Mouse (Mus musculus): ENCODE data around the gene Oscp1. TPM values are rescaled to one million over a fixed set of nuclear protein-coding genes. Genes with fewer than 3 reads are reported as not detected.

The Oscp1 gene
- polyA plus RNA-seq (2015; fragmentation: Nextera tagmentation; extraction: Ambion mirVana), result 20.1 and 22.8 TPM in 2 replicates

GRCm38 (mm10) chr4:126058134-126058996, at the start of gene Oscp1:
Gene Oscp1, plus strand, starts transcription at chr4:126058565.
- peak within 1 kb of the TSS; percentile 60 for H3K4me3 ChIP-seq
- peaks cover 15% of the 10 kb centered on the region for H3K4me1 ChIP-seq
- no peaks in the 10 kb centered on the region for H3K27me3 ChIP-seq
- peak; percentile 96 for ATAC-seq (ENCODE audit: borderline replicate concordance, extremely low read depth, low FRiP score, low TSS enrichment)
- H3K36me3 ChIP-seq, result peaks cover 26% of the 10 kb centered on the region
- H3K9ac ChIP-seq, result peak within 1 kb of the TSS; percentile 65
- H3K27ac ChIP-seq, result peak within 1 kb of the TSS; percentile 44
- WGBS, result under 1% methylated on average over 57 of the region's 57 CpGs
- H3K4me2 ChIP-seq, result peak within 1 kb of the TSS; percentile 84
- H3K9me3 ChIP-seq, result no peaks in the 10 kb centered on the region

GRCm38 (mm10) chr4:126017676-126018332, 40.6 kb upstream of the Oscp1 start:
- Histone ChIP-seq H3K4me2 (no peak overlapping the region), H3K9me3 (no peaks in the 10 kb centered on the region)
- no peak for ATAC-seq (ENCODE audit: borderline replicate concordance, extremely low read depth, low FRiP score, low TSS enrichment)

GRCm38 (mm10) chr4:126018966-126019538, 39.3 kb upstream of the Oscp1 start:
- no peaks in the 10 kb centered on the region for H3K4me1 ChIP-seq
- no peak overlapping the region for H3K4me2 ChIP-seq
- no peak for ATAC-seq (ENCODE audit: borderline replicate concordance, extremely low read depth, low FRiP score, low TSS enrichment)
- no peak overlapping the region for H3K27ac ChIP-seq
- H3K36me3 ChIP-seq, result no peaks in the 10 kb centered on the region
- WGBS, result 70% methylated on average over 11 of the region's 11 CpGs
- H3K4me3 ChIP-seq, result no peak overlapping the region
- H3K27me3 ChIP-seq, result no peaks in the 10 kb centered on the region
- H3K9me3 ChIP-seq, result no peaks in the 10 kb centered on the region
- no peak overlapping the region for H3K9ac ChIP-seq

More at GRCm38 (mm10) chr4:126017676-126018332, 40.6 kb upstream of the Oscp1 start:
- Histone ChIP-seq H3K36me3 (no peaks in the 10 kb centered on the region), H3K9ac (no peak overlapping the region), H3K4me1 (no peaks in the 10 kb centered on the region), H3K4me3 (no peak overlapping the region), H3K27me3 (no peaks in the 10 kb centered on the region), H3K27ac (no peak overlapping the region)
- 71% methylated on average over 7 of the region's 7 CpGs for WGBS

DNA sequence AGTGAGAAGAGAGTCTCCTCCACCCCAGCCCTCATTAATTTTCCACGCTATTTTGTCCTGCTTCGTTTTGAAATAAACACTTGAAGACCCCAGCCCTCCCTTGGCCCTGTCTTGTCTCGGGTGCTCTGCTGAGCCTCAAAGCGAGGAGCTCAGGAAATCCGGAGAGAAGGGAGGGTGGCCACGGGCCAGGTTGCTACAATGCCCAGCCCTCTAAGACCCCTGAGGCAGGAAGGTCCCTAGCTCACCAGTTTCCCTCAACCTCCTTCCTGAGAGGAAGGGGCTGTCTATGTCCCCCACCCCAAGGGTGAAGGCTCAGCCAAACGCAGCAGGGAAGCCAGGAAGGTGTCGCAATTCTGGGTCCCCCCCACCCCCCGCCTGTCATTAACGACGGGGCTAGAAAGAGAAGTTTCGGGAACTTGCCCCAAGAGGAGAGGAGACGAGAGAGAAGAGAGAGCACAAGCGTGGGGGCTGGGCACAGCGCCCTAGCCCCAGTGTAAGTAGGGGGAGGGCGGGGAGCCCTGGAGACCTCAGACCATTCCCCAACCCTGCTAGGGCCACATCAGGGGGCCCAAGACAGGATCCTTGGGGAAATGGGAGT, 34.0 kb upstream of the Oscp1 start, which contains the start of gene Csf3r:
Gene Csf3r, plus strand, starts transcription at position 248 of the 598 bp plus-strand sequence.
- no peaks in the 10 kb centered on the region for H3K9me3 ChIP-seq
- H3K4me3 ChIP-seq, result no peak within 1 kb of the TSS
- ATAC-seq (ENCODE audit: borderline replicate concordance, extremely low read depth, low FRiP score, low TSS enrichment), result no peak
- H3K4me2 ChIP-seq, result peak within 1 kb of the TSS; percentile 24; the same call in 1 of the 2 replicates
- H3K27me3 ChIP-seq, result no peaks in the 10 kb centered on the region
- no peaks in the 10 kb centered on the region for H3K4me1 ChIP-seq
- no peak within 1 kb of the TSS for H3K27ac ChIP-seq
- 31% methylated on average over 16 of the region's 16 CpGs for WGBS
- no peaks in the 10 kb centered on the region for H3K36me3 ChIP-seq
- H3K9ac ChIP-seq, result no peak within 1 kb of the TSS

DNA sequence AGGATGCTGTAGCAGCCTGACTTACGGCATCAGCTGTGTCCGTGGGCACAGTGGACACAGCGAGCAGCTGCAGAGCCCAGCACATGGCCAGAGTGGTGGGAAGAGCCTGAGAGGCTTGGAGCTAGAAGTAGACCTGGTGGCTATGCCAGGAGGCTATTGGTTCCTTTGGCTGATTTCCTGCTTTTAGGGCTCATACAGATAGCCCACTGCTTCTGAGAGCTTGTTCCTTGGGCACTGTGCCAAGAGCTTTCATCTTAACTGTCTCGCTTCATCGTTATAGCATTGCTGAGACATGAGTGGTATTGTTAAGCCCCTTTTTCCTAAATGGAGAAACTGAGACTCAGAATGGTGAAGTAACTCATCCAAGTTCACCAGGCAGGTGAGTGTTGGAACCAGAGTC, 32.6 kb upstream of the Oscp1 start:
- H3K9me3 ChIP-seq, result no peaks in the 10 kb centered on the region
- no peak overlapping the region for H3K27ac ChIP-seq
- H3K36me3 ChIP-seq, result no peaks in the 10 kb centered on the region
- H3K27me3 ChIP-seq, result no peaks in the 10 kb centered on the region
- H3K4me1 ChIP-seq, result no peaks in the 10 kb centered on the region
- 66% methylated on average over 5 of the region's 5 CpGs for WGBS
- H3K4me2 ChIP-seq, result no peak overlapping the region
- ATAC-seq (ENCODE audit: borderline replicate concordance, extremely low read depth, low FRiP score, low TSS enrichment), result no peak
- no peak overlapping the region for H3K9ac ChIP-seq
- no peak overlapping the region for H3K4me3 ChIP-seq

DNA sequence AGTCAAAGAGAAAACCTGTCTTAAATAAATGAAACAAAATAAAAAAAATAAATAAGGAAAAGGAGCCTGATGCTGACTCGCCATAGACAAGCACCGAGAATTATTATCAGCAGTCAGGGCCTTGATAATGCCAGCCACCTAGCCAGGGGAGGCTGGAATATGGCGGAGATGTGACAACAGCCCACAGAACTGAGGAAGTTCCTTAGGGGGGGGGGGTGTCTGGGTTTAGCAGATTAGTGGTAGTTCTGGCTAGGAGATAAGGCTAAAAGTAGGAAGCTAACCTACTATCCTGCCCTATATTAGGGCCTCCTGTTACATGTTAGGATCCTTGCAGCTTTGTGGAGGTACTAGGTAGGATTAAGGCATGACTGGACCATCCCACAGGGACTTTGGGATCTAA, 30.4 kb upstream of the Oscp1 start:
- Histone ChIP-seq H3K9ac (no peak overlapping the region), H3K27ac (no peak overlapping the region), H3K36me3 (no peaks in the 10 kb centered on the region), H3K4me3 (no peak overlapping the region), H3K27me3 (no peaks in the 10 kb centered on the region), H3K4me1 (no peaks in the 10 kb centered on the region), H3K9me3 (no peaks in the 10 kb centered on the region), H3K4me2 (no peak overlapping the region)
- 82% methylated on average over 3 of the region's 3 CpGs for WGBS
- no peak for ATAC-seq (ENCODE audit: borderline replicate concordance, extremely low read depth, low FRiP score, low TSS enrichment)

- no peak overlapping the region for H3K27ac ChIP-seq
- no peak for ATAC-seq (ENCODE audit: borderline replicate concordance, extremely low read depth, low FRiP score, low TSS enrichment)
- no peak overlapping the region for H3K4me2 ChIP-seq
- WGBS, result 54% methylated on average over 3 of the region's 3 CpGs
- no peaks in the 10 kb centered on the region for H3K4me1 ChIP-seq
- H3K27me3 ChIP-seq, result no peaks in the 10 kb centered on the region
- H3K9ac ChIP-seq, result no peak overlapping the region
- H3K9me3 ChIP-seq, result no peaks in the 10 kb centered on the region
- no peaks in the 10 kb centered on the region for H3K36me3 ChIP-seq
- no peak overlapping the region for H3K4me3 ChIP-seq
These were observed 29.3 kb upstream of the Oscp1 start for GRCm38 (mm10) chr4:126029042-126029441.

- Histone ChIP-seq H3K9me3 (no peaks in the 10 kb centered on the region), H3K27ac (no peak overlapping the region), H3K4me2 (no peak overlapping the region), H3K9ac (no peak overlapping the region), H3K4me1 (no peaks in the 10 kb centered on the region), H3K36me3 (no peaks in the 10 kb centered on the region), H3K4me3 (no peak overlapping the region), H3K27me3 (no peaks in the 10 kb centered on the region)
- WGBS, result 69% methylated on average over 5 of the region's 5 CpGs
- ATAC-seq (ENCODE audit: borderline replicate concordance, extremely low read depth, low FRiP score, low TSS enrichment), result no peak
These were observed 27.7 kb upstream of the Oscp1 start for GRCm38 (mm10) chr4:126030705-126031104.

DNA sequence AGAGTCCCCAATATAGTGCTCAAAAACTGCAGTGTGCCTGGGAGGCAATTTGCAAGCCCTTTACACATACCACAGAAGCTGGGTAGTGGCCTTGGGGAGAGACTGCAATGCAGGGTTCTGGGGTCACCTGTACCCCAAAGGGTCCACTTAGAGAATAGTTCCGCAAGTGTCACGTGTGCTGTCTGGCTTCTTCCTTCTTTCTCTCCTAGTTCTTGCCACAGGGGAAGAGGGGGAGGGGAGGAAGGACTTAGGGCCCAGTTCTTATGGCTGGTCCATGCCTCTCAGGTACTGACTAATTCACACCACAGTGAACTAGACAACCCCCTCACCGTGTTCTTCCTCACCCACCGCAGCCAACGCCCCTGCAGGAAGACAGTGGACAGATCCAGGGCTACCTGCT, 23.0 kb upstream of the Oscp1 start:
- Histone ChIP-seq H3K4me2 (no peak overlapping the region), H3K4me3 (no peak overlapping the region), H3K9ac (no peak overlapping the region), H3K27ac (no peak overlapping the region), H3K27me3 (no peaks in the 10 kb centered on the region), H3K36me3 (no peaks in the 10 kb centered on the region), H3K9me3 (no peaks in the 10 kb centered on the region), H3K4me1 (no peaks in the 10 kb centered on the region)
- 69% methylated on average over 5 of the region's 5 CpGs for WGBS
- ATAC-seq (ENCODE audit: borderline replicate concordance, extremely low read depth, low FRiP score, low TSS enrichment), result no peak

- ATAC-seq (ENCODE audit: borderline replicate concordance, extremely low read depth, low FRiP score, low TSS enrichment), result peak; percentile 91
- no peaks in the 10 kb centered on the region for H3K9me3 ChIP-seq
- peaks cover 11% of the 10 kb centered on the region for H3K4me1 ChIP-seq
- H3K9ac ChIP-seq, result peak within 1 kb of the TSS; percentile 85
- H3K4me3 ChIP-seq, result peak within 1 kb of the TSS; percentile 87
- WGBS, result 0% methylated on average over 56 of the region's 56 CpGs
- H3K27me3 ChIP-seq, result no peaks in the 10 kb centered on the region
- peak within 1 kb of the TSS; percentile 75 for H3K27ac ChIP-seq
- peak within 1 kb of the TSS; percentile 84 for H3K4me2 ChIP-seq
- H3K36me3 ChIP-seq, result peaks cover 14% of the 10 kb centered on the region; the same call in 1 of the 2 replicates
These were observed 11.3 kb upstream of the Oscp1 start, which contains the start of gene Mrps15 for GRCm38 (mm10) chr4:126046851-126047585. Gene Mrps15, plus strand, starts transcription at chr4:126046925.

DNA sequence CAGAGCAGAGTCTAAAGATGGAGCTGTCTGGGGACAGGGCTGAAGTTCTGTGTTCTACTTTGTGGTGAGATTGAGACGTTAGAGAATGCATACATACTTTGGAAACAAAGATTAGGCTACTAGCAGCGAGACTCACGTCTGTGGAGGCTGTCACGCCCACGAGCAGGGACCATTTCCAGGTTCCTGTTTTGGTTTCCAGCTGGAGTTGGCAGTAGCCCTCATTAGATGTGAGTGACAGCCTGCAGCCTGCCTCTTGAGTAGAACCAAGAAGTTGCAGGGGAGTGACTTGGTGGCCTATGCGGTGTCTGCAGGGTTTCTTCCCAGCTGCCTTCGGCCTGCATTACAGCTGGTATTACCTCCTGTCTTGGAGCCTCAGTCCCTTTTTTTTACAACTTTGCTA, 6.7 kb upstream of the Oscp1 start:
- peaks cover 52% of the 10 kb centered on the region for H3K36me3 ChIP-seq
- H3K4me1 ChIP-seq, result peaks cover 11% of the 10 kb centered on the region
- no peak overlapping the region for H3K9ac ChIP-seq
- H3K27me3 ChIP-seq, result no peaks in the 10 kb centered on the region
- no peak overlapping the region for H3K4me2 ChIP-seq
- no peaks in the 10 kb centered on the region for H3K9me3 ChIP-seq
- 69% methylated on average over 7 of the region's 7 CpGs for WGBS
- no peak overlapping the region for H3K4me3 ChIP-seq
- 0 out of 2 replicates have a peak overlapping the region, but pooled peaks have one; percentile 12 for H3K27ac ChIP-seq
- ATAC-seq (ENCODE audit: borderline replicate concordance, extremely low read depth, low FRiP score, low TSS enrichment), result no peak

Measured in lung, embryonic 15.5 days (tissue).